Mouse (Mus musculus) brain, embryonic 14.5 days (tissue): ENCODE measurements around the gene Nxpe5. TPM values are rescaled to one million over a fixed set of nuclear protein-coding genes. Genes with fewer than 3 reads are reported as not detected.
"Not testable (repeated sequence)": the region's sequence is repeated elsewhere in the genome, so short reads cannot be mapped to it uniquely, and the experiment has no call there.

Experiments used
- DNase-seq: peaks from one replicate; pipeline ENCODE4 v3.0.0-alpha.2; 2011; ENCODE audit warnings: low read depth
- CTCF ChIP-seq: fragments of 200-500 bp; IDR thresholded peaks from 2 replicates; pipeline ENCODE4 v1.5.1; 2012; ENCODE audit warnings: inconsistent platforms, mild to moderate bottlenecking, moderate library complexity, borderline replicate concordance; ENCODE audit not compliant: insufficient read depth, insufficient read length; ENCODE audit errors: extremely low read depth
- POLR2A ChIP-seq: fragments of 200-500 bp; IDR thresholded peaks from 2 replicates; pipeline ENCODE4 v1.6.1; 2012; ENCODE audit warnings: mild to moderate bottlenecking, inconsistent platforms, borderline replicate concordance; ENCODE audit not compliant: poor library complexity, insufficient read depth, insufficient read length, severe bottlenecking; ENCODE audit errors: extremely low read depth
- polyA plus RNA-seq: library from polyadenylated mRNA; depleted of rRNA; stranded (reverse); fragments of >200 nt; gene quantifications from 2 replicates; pipeline ENCODE4 v1.2.3, GENCODE M21; 2012; rRNA removed

Gene Nxpe5
- polyA plus RNA-seq, result 0.03 and 0.04 TPM in 2 replicates

GRCm38 (mm10) chr5:138225700-138226099 lies at the start of gene Nxpe5:
TSS of gene Nxpe5 (plus strand) at chr5:138225898.
- no peak for DNase-seq
- TF ChIP-seq POLR2A (no peak), CTCF (no peak)

- peak; percentile 96 for DNase-seq
- peak; percentile 96; the same call in 1 of the 2 replicates for TF ChIP-seq POLR2A
- TF ChIP-seq CTCF, result no peak
Measured at GRCm38 (mm10) chr5:138186950-138187638, 38.6 kb upstream of the Nxpe5 start, which contains the start of the genes Taf6 and Cnpy4. TSS of gene Taf6 (minus strand) at chr5:138187451. TSS of gene Cnpy4 (plus strand) at chr5:138187485.

GRCm38 (mm10) chr5:138187661-138188306 lies 37.9 kb upstream of the Nxpe5 start:
- TF ChIP-seq POLR2A (no peak), CTCF (no peak)
- DNase-seq, result peak; percentile 97

GRCm38 (mm10) chr5:138193771-138194727 lies 31.6 kb upstream of the Nxpe5 start, which contains the start of gene Mblac1:
TSS of gene Mblac1 (plus strand) at chr5:138194314.
- TF ChIP-seq CTCF, result no peak
- peak; percentile 55; the same call in 1 of the 2 replicates for TF ChIP-seq POLR2A
- DNase-seq, result peak; percentile 96

GRCm38 (mm10) chr5:138194755-138195345 lies 30.8 kb upstream of the Nxpe5 start:
- peak; percentile 64 for DNase-seq
- TF ChIP-seq CTCF (no peak), POLR2A (0 out of 2 replicates have a peak, but pooled peaks have one; percentile 19)

- no peak for DNase-seq
- no peak for TF ChIP-seq CTCF
- TF ChIP-seq POLR2A, result no peak
Measured at GRCm38 (mm10) chr5:138195463-138195862, 30.2 kb upstream of the Nxpe5 start.

- peak; percentile 53; the same call in 1 of the 2 replicates for TF ChIP-seq CTCF
- no peak for TF ChIP-seq POLR2A
- DNase-seq, result peak; percentile 44
Measured at GRCm38 (mm10) chr5:138199576-138199975, 26.1 kb upstream of the Nxpe5 start.

- DNase-seq, result no peak
- TF ChIP-seq CTCF, result no peak
- TF ChIP-seq POLR2A, result no peak
Measured at GRCm38 (mm10) chr5:138202086-138202485, 23.6 kb upstream of the Nxpe5 start.

- TF ChIP-seq CTCF, result no peak
- no peak for TF ChIP-seq POLR2A
Measured at GRCm38 (mm10) chr5:138207253-138207652, 18.4 kb upstream of the Nxpe5 start.

GRCm38 (mm10) chr5:138207873-138208272 lies 17.8 kb upstream of the Nxpe5 start:
- TF ChIP-seq CTCF (no peak), POLR2A (no peak)
- no peak for DNase-seq

More at GRCm38 (mm10) chr5:138207253-138207652, 18.4 kb upstream of the Nxpe5 start:
- DNase-seq, result no peak

GRCm38 (mm10) chr5:138216632-138217031 lies 9.1 kb upstream of the Nxpe5 start:
- DNase-seq, result not testable (repeated sequence)

GRCm38 (mm10) chr5:138219864-138220263 lies 5.8 kb upstream of the Nxpe5 start:
- TF ChIP-seq POLR2A (no peak), CTCF (no peak)
- DNase-seq, result no peak
